Mouse (Mus musculus) megakaryocyte, adult 5-6 weeks (primary cell): ENCODE results near the gene Gm26602. TPM values are rescaled to one million over a fixed set of nuclear protein-coding genes. Genes with fewer than 3 reads are reported as not detected.

Experiments used
- ATAC-seq: 2 replicates; pipeline ENCODE4 v1.8.0; 2016; ENCODE audit warnings: mild to moderate bottlenecking, inconsistent platforms; ENCODE audit not compliant: poor library complexity, severe bottlenecking
- total RNA-seq, 2 experiments: library from RNA; stranded (forward) in 1 of 2; stranded (reverse) in 1 of 2; fragments of 153-499, 151-499 nt in 1 of 2; fragments of 221-1000, 200-1000 nt in 1 of 2; gene quantifications; 2 replicates each; pipeline versions ENCODE4 v1.2.3 to v1.2.4; 2015 to 2017

The Gm26602 gene
- total RNA-seq, 2 experiments from 2014 or later, result not detected

GRCm38 (mm10) chr10:79930826-79931186, 20.1 kb downstream of the Gm26602 start:
- no peak for ATAC-seq

GRCm38 (mm10) chr10:79931797-79932196, 21.1 kb downstream of the Gm26602 start:
- no peak for ATAC-seq

GRCm38 (mm10) chr10:79932736-79933135, 22.1 kb downstream of the Gm26602 start:
- ATAC-seq, result no peak

- ATAC-seq, result no peak
Observed at GRCm38 (mm10) chr10:79933145-79933679, 22.6 kb downstream of the Gm26602 start.

- no peak for ATAC-seq
Observed at GRCm38 (mm10) chr10:79933861-79934260, 23.2 kb downstream of the Gm26602 start.

- ATAC-seq, result peak; percentile 36
Observed at GRCm38 (mm10) chr10:79934272-79934721, 23.6 kb downstream of the Gm26602 start.

GRCm38 (mm10) chr10:79934794-79935569, 24.3 kb downstream of the Gm26602 start:
- no peak for ATAC-seq

- no peak for ATAC-seq
Observed at GRCm38 (mm10) chr10:79936284-79936910, 25.7 kb downstream of the Gm26602 start.

GRCm38 (mm10) chr10:79936911-79937441, 26.3 kb downstream of the Gm26602 start:
- ATAC-seq, result peak; percentile 85

- ATAC-seq, result no peak
Observed at GRCm38 (mm10) chr10:79937775-79938526, 27.3 kb downstream of the Gm26602 start.

GRCm38 (mm10) chr10:79940749-79941148, 30.1 kb downstream of the Gm26602 start:
- ATAC-seq, result peak; percentile 75

- no peak for ATAC-seq
Observed at GRCm38 (mm10) chr10:79942988-79943387, 32.3 kb downstream of the Gm26602 start.

- ATAC-seq, result no peak
Observed at GRCm38 (mm10) chr10:79943471-79943901, 32.8 kb downstream of the Gm26602 start.

GRCm38 (mm10) chr10:79945507-79946234, 35.0 kb downstream of the Gm26602 start:
- no peak for ATAC-seq

- peak; percentile 56 for ATAC-seq
Observed at GRCm38 (mm10) chr10:79946752-79947322, 36.2 kb downstream of the Gm26602 start.

GRCm38 (mm10) chr10:79947502-79947901, 36.8 kb downstream of the Gm26602 start:
- no peak for ATAC-seq

GRCm38 (mm10) chr10:79949873-79950272, 39.2 kb downstream of the Gm26602 start:
- no peak for ATAC-seq

GRCm38 (mm10) chr10:79950661-79951060, 40.0 kb downstream of the Gm26602 start:
- ATAC-seq, result no peak

GRCm38 (mm10) chr10:79953946-79954345, 43.3 kb downstream of the Gm26602 start:
- no peak for ATAC-seq

- ATAC-seq, result no peak
Observed at GRCm38 (mm10) chr10:79955691-79956090, 45.0 kb downstream of the Gm26602 start.
